Mouse (Mus musculus) hindbrain, postnatal 0 days (tissue): Measurements from ENCODE around the gene Myh1. TPM values are rescaled to one million over a fixed set of nuclear protein-coding genes. Genes with fewer than 3 reads are reported as not detected.
A peak's percentile ranks its signal among the peaks of the same experiment; 100 is the strongest.

ENCODE experiments used
- ATAC-seq: fragments of 200-750 bp; cut with Nextera tagmentation; 2 replicates; pipeline ENCODE4 v1.8.0; 2017; ENCODE audit warnings: mild to moderate bottlenecking, moderate TSS enrichment, moderate library complexity
- DNase-seq: peaks from one replicate; pipeline ENCODE4 v3.0.0-alpha.2; 2015; ENCODE audit warnings: low spot score
- H3K27ac ChIP-seq: fragments of 300-500 bp; sonication (generic); 2 replicates; pipeline ENCODE4 v1.5.1; 2014; ENCODE audit warnings: mild to moderate bottlenecking
- H3K27me3 ChIP-seq: fragments of 300-500 bp; sonication (generic); 2 replicates; pipeline ENCODE4 v1.6.1; 2014; ENCODE audit warnings: low read length, mixed read lengths; ENCODE audit not compliant: insufficient read depth
- H3K36me3 ChIP-seq: fragments of 300-500 bp; sonication (generic); 2 replicates; pipeline ENCODE4 v1.6.1; 2014; ENCODE audit warnings: low read length, mixed read lengths; ENCODE audit not compliant: insufficient read depth
- H3K4me1 ChIP-seq: fragments of 300-500 bp; sonication (generic); 2 replicates; pipeline ENCODE4 v1.6.1; 2014; ENCODE audit warnings: antibody characterized with exemption, low read length, mixed read lengths; ENCODE audit not compliant: insufficient read depth
- H3K4me2 ChIP-seq: fragments of 300-500 bp; sonication (generic); 2 replicates; pipeline ENCODE4 v1.6.1; 2014; ENCODE audit warnings: low read depth, mild to moderate bottlenecking, low read length, moderate library complexity, mixed read lengths
- H3K4me3 ChIP-seq: fragments of 300-500 bp; sonication (generic); 2 replicates; pipeline ENCODE4 v1.5.1; 2014; ENCODE audit warnings: low read length
- H3K9ac ChIP-seq: fragments of 300-500 bp; sonication (generic); replicated peaks from 2 replicates; pipeline ENCODE4 v1.6.1; 2014; ENCODE audit warnings: mild to moderate bottlenecking, low read length, moderate library complexity, mixed read lengths
- H3K9me3 ChIP-seq: fragments of 300-500 bp; sonication (generic); 2 replicates; pipeline ENCODE4 v1.6.1; 2016; ENCODE audit warnings: low read length, mixed read lengths
- CTCF ChIP-seq: IDR thresholded peaks from 2 replicates; pipeline ENCODE4 v1.5.1; 2016; ENCODE audit warnings: antibody characterized with exemption, control low read depth, low read depth
- WGBS: fragments of 180-500 bp; shearing (Covaris S2); extraction: QIAGEN DNeasy Blood & Tissue Kit; methylation state at CpG from one replicate; pipeline ENCODE4 v1.1.7; 2014; 5-methylcytosine and 5-hydroxymethylcytosine counted together
- polyA plus RNA-seq: library from polyadenylated mRNA; unstranded; fragments of >200 nt; fragmentation: Nextera tagmentation; extraction: Ambion mirVana; gene quantifications from 2 replicates; pipeline ENCODE4 v1.2.1, GENCODE M21; 2015
- total RNA-seq: library from RNA; depleted of rRNA; stranded (reverse); fragments of >200 nt; gene quantifications from 2 replicates; pipeline ENCODE4 v1.2.3, GENCODE M21; 2014

Myh1 gene
- total and polyA plus RNA-seq, 2 experiments from 2014 or later, result 0.16 to 0.52 TPM

GRCm38 (mm10) chr11:67155650-67156049 is 44.2 kb upstream of the Myh1 start:
- Histone ChIP-seq H3K27ac (no peak overlapping the region), H3K36me3 (no peaks in the 10 kb centered on the region), H3K9ac (no peak overlapping the region), H3K4me1 (0 out of 2 replicates have a peak, but pooled peaks cover 4% of the 10 kb centered on the region), H3K4me3 (no peak overlapping the region), H3K4me2 (no peak overlapping the region), H3K27me3 (no peaks in the 10 kb centered on the region), H3K9me3 (no peaks in the 10 kb centered on the region)
- DNase-seq (no peak), ATAC-seq (no peak)
- 91% methylated on average over 2 of the region's 2 CpGs for WGBS
- TF ChIP-seq CTCF, result no peak

DNA sequence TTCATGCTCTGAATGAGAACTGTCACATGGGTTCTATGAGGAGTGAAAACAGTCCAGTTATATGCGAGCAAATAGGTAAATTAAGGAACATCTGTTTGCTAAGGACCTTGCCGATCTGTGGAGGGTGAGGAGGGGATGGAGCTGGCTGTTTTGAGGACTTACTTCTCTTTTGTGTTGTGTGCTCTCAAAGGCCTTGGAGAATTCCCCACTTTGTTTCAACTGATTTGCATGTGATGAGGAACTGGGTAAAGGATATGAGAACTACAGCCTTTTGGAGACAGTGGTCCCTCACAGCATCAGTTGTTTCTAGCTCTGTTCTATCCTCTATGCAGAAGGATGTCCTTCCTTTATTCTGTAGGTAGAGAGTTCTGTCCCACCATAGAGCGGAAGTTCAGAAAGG is 39.7 kb upstream of the Myh1 start:
- DNase-seq (no peak), ATAC-seq (no peak)
- Histone ChIP-seq H3K9me3 (no peaks in the 10 kb centered on the region), H3K27me3 (no peaks in the 10 kb centered on the region), H3K4me1 (no peaks in the 10 kb centered on the region), H3K9ac (no peak overlapping the region), H3K36me3 (no peaks in the 10 kb centered on the region), H3K27ac (no peak overlapping the region), H3K4me3 (no peak overlapping the region), H3K4me2 (no peak overlapping the region)
- no peak for TF ChIP-seq CTCF
- 85% methylated on average over 3 of the region's 3 CpGs for WGBS

DNA sequence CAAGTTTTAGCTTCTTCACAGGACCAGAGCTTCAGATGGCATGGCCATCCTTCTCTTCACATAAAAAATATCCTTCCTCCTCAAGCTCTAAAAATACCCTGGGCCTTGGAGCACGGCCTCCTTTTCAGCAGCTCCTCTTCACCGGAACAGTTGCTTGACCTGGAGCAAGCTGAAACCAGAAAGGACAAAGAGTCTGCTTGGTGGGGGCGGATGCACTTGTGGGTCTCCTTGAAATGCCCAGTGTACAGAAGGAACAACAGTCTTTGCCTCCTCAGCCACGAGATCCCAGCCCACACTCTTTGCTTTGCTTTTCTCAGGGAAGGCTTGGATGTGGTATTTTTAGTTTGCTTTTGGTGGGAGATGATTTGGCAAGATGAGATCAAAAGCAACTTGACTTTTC is 36.2 kb upstream of the Myh1 start:
- Histone ChIP-seq H3K9ac (no peak overlapping the region), H3K36me3 (no peaks in the 10 kb centered on the region), H3K4me2 (no peak overlapping the region), H3K4me3 (no peak overlapping the region), H3K9me3 (no peaks in the 10 kb centered on the region), H3K4me1 (no peaks in the 10 kb centered on the region), H3K27ac (no peak overlapping the region), H3K27me3 (no peaks in the 10 kb centered on the region)
- ATAC-seq (no peak), DNase-seq (no peak)
- WGBS, result 74% methylated on average over 4 of the region's 4 CpGs
- TF ChIP-seq CTCF, result no peak

GRCm38 (mm10) chr11:67164851-67165250 is 35.0 kb upstream of the Myh1 start:
- H3K36me3 ChIP-seq, result no peaks in the 10 kb centered on the region

DNA sequence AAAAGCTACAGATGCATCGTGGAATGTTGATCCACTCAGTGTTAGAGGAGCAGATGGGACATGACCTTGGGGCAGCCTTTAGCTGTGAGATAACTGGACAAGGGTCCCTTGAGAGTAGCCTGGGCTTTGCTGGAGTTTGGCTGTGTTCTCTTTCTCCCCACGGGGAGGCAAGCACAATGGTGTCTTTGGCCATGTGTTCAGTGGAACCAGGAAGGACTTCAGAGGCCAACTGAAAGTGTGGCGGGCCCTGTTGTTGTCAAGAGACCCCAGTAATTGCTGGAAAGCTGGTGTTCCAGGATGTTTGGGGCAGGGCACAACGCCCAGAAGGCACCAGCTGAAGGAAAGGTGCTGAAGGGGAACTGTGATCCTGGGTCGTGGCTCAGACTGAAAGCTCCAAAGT is 30.6 kb upstream of the Myh1 start:
- WGBS, result 42% methylated on average over 5 of the region's 5 CpGs
- peak; percentile 5 for DNase-seq
- no peak for TF ChIP-seq CTCF
- Histone ChIP-seq H3K27me3 (no peaks in the 10 kb centered on the region), H3K4me1 (no peaks in the 10 kb centered on the region), H3K4me2 (no peak overlapping the region), H3K9ac (no peak overlapping the region), H3K4me3 (no peak overlapping the region), H3K36me3 (no peaks in the 10 kb centered on the region), H3K9me3 (no peaks in the 10 kb centered on the region), H3K27ac (no peak overlapping the region)
- no peak for ATAC-seq

More at GRCm38 (mm10) chr11:67164851-67165250, 35.0 kb upstream of the Myh1 start:
- Histone ChIP-seq H3K9ac (no peak overlapping the region), H3K9me3 (no peaks in the 10 kb centered on the region), H3K4me3 (no peak overlapping the region), H3K27me3 (no peaks in the 10 kb centered on the region), H3K27ac (no peak overlapping the region), H3K4me2 (no peak overlapping the region), H3K4me1 (no peaks in the 10 kb centered on the region)
- no peak for TF ChIP-seq CTCF
- DNase-seq (no peak), ATAC-seq (no peak)
- 44% methylated on average over 5 of the region's 5 CpGs for WGBS

DNA sequence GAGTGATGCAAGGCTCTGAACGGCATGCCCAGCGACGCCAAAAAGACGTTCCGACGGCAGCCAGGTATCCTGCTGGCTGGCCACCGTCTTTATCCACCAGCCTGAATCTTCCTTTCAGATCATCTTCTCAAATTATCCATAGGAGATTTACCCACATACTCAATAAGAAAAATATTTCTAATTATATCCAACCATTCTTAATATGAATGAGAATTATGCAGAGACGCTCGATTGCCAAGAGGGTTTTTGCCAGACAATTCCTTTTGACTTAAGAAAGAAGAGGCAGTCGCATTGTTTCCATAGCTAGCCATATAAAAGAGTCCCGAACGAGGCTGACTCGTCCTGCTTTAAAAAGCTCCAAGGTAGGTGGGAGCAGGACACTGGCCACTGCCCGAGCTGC is 29.1 kb upstream of the Myh1 start, which contains the start of gene Myh2:
Myh2 (plus strand) TSS at position 301 of the 400 bp plus-strand sequence.
- Histone ChIP-seq H3K9me3 (no peaks in the 10 kb centered on the region), H3K4me3 (no peak within 1 kb of the TSS), H3K27me3 (no peaks in the 10 kb centered on the region), H3K4me1 (no peaks in the 10 kb centered on the region), H3K9ac (no peak within 1 kb of the TSS), H3K4me2 (no peak within 1 kb of the TSS), H3K36me3 (no peaks in the 10 kb centered on the region), H3K27ac (no peak within 1 kb of the TSS)
- ATAC-seq, result no peak
- TF ChIP-seq CTCF, result no peak
- DNase-seq, result no peak
- 48% methylated on average over 14 of the region's 14 CpGs for WGBS

DNA sequence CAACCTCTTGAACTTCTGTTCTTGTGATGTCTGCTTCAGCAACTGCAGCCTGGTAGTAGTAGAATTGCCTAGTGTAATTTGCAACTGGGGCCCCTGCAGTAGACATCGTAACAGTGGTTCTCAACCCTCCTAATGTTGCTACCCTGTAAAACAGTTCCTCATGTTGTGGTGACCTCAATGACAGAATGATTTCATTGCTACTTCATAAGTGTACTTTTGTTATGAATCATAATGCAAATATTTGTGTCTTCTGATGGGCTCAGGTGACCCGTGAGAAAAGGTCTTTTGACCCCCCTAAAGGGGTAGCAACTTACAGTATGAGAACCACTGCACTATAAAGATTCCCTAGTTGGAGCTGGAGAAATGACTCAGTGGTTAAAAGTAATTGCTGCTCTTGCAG is 27.4 kb upstream of the Myh1 start:
- Histone ChIP-seq H3K4me1 (no peaks in the 10 kb centered on the region), H3K27me3 (no peaks in the 10 kb centered on the region), H3K9ac (no peak overlapping the region), H3K27ac (no peak overlapping the region), H3K9me3 (no peaks in the 10 kb centered on the region), H3K4me2 (no peak overlapping the region), H3K4me3 (no peak overlapping the region), H3K36me3 (no peaks in the 10 kb centered on the region)
- DNase-seq, result no peak
- ATAC-seq, result no peak
- TF ChIP-seq CTCF, result no peak
- 91% methylated on average over 2 of the region's 2 CpGs for WGBS
